In genomic region chr9:71062976-71063375, GRCm38 (mm10) we compare ENCODE assay signal across 17 mouse cellular contexts.
"Had no signal": no experiment of that assay in that cellular context is flagged by ENCODE, and none has a peak within 500 bp of the region (broad histone marks: within the 10 kb centered on the region; RNA-seq: fewer than 3 reads in every experiment).

No protein-coding gene starts in this region.

- DNase-seq: retina, postnatal 1 day; right cerebral cortex, adult 18-20 months; right cerebral cortex, postnatal 14 days; right cerebral cortex, postnatal 25 days; right cerebral cortex, postnatal 4 days; spleen, adult 18-20 months; thymus, adult 18-20 months; thymus, adult 2 months; thymus, postnatal 14 days; thymus, postnatal 25 days; thymus, postnatal 36 days; thymus, postnatal 4 days had no signal

- H3K4me3 ChIP-seq: neural tube, embryonic 12.5 days; neural tube, embryonic 13.5 days; neural tube, embryonic 15.5 days; stomach, embryonic 15.5 days had no signal

- H3K9me3 ChIP-seq: neural tube, embryonic 12.5 days; neural tube, embryonic 13.5 days; neural tube, embryonic 15.5 days; stomach, embryonic 15.5 days had no signal

- H3K36me3 ChIP-seq: neural tube, embryonic 12.5 days; neural tube, embryonic 13.5 days; neural tube, embryonic 15.5 days; stomach, embryonic 15.5 days had no signal

- H3K27ac ChIP-seq: neural tube, embryonic 12.5 days; neural tube, embryonic 15.5 days; stomach, embryonic 15.5 days; stomach, postnatal 0 days had no signal

- H3K27me3 ChIP-seq: neural tube, embryonic 12.5 days; neural tube, embryonic 13.5 days; neural tube, embryonic 15.5 days; stomach, embryonic 15.5 days had no signal

- H3K4me1 ChIP-seq: neural tube, embryonic 12.5 days; stomach, embryonic 15.5 days had no signal
